Mouse (Mus musculus) forebrain, embryonic 11.5 days (tissue): ENCODE measurements around the gene Stxbp1. TPM values are rescaled to one million over a fixed set of nuclear protein-coding genes. Genes with fewer than 3 reads are reported as not detected.

Experiments used
- ATAC-seq: fragments of 200-750 bp; cut with Nextera tagmentation; replicated peaks from 2 replicates; pipeline ENCODE4 v1.8.0; 2017; ENCODE audit warnings: moderate TSS enrichment; ENCODE audit not compliant: low FRiP score
- DNase-seq: peaks from one replicate; pipeline ENCODE4 v3.0.0-alpha.2; 2017; ENCODE audit warnings: low spot score
- H3K27ac ChIP-seq: fragments of 300-500 bp; sonication (generic); 2 replicates; pipeline ENCODE4 v1.5.1; 2014; ENCODE audit warnings: low read depth, low read length
- H3K27me3 ChIP-seq: fragments of 300-500 bp; sonication (generic); 2 replicates; pipeline ENCODE4 v1.6.1; 2014; ENCODE audit warnings: mild to moderate bottlenecking, low read length, mixed read lengths; ENCODE audit not compliant: control insufficient read depth, insufficient read depth
- H3K36me3 ChIP-seq: fragments of 300-500 bp; sonication (generic); 2 replicates; pipeline ENCODE4 v1.6.1; 2014; ENCODE audit warnings: mild to moderate bottlenecking, low read length, moderate library complexity, mixed read lengths; ENCODE audit not compliant: control insufficient read depth, insufficient read depth
- H3K4me1 ChIP-seq: fragments of 300-500 bp; sonication (generic); replicated peaks from 2 replicates; pipeline ENCODE4 v1.6.1; 2014; ENCODE audit warnings: low read length, mixed read lengths; ENCODE audit not compliant: control insufficient read depth, insufficient read depth
- H3K4me2 ChIP-seq: fragments of 300-500 bp; sonication (generic); 2 replicates; pipeline ENCODE4 v1.6.1; 2014; ENCODE audit warnings: low read depth, mild to moderate bottlenecking, low read length, moderate library complexity, mixed read lengths; ENCODE audit not compliant: severe bottlenecking
- H3K4me3 ChIP-seq: fragments of 300-500 bp; sonication (generic); 2 replicates; pipeline ENCODE4 v1.5.1; 2014; ENCODE audit warnings: low read depth, low read length
- H3K9ac ChIP-seq: fragments of 300-500 bp; sonication (generic); 2 replicates; pipeline ENCODE4 v1.6.1; 2014; ENCODE audit warnings: low read length
- H3K9me3 ChIP-seq: fragments of 300-500 bp; sonication (generic); 2 replicates; pipeline ENCODE4 v1.6.1; 2016; ENCODE audit warnings: low read length, mixed read lengths; ENCODE audit not compliant: control insufficient read depth
- WGBS: fragments of 180-500 bp; shearing (Covaris S2); extraction: QIAGEN DNeasy Blood & Tissue Kit; methylation state at CpG from one replicate; pipeline ENCODE4 v1.1.7; 2014; 5-methylcytosine and 5-hydroxymethylcytosine counted together
- polyA plus RNA-seq: library from polyadenylated mRNA; unstranded; fragments of >200 nt; fragmentation: Nextera tagmentation; extraction: Ambion mirVana; gene quantifications from 2 replicates; pipeline ENCODE4 v1.2.1, GENCODE M21; 2014

Stxbp1 gene
- polyA plus RNA-seq, 1 experiment from 2014 or later = 44.0 TPM

DNA sequence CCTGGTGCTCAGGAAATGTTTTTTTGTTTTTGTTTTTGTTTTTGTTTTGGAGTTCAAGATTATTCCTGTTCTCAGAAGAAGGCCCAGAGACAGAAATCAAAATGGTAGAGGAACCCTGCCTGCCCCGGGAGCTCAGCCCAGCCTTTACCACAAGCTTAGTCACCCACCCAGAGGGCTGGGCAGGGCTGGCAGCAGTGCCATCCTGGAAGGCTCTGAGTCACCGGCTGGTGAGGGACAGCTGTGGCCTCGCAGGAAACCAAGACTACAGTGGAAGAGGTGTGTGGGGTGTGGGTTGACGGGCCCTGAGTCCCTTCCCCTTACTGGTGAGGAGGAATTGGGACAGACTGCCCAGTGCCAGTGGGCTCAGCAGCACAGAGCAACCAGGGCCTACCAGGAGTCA, 20.3 kb upstream of the Stxbp1 start:
- H3K9me3 ChIP-seq = no peaks in the 10 kb centered on the region
- ATAC-seq (no peak), DNase-seq (no peak)
- no peaks in the 10 kb centered on the region for H3K27me3 ChIP-seq
- no peak overlapping the region for H3K4me3 ChIP-seq
- H3K27ac ChIP-seq = no peak overlapping the region
- no peak overlapping the region for H3K9ac ChIP-seq
- H3K4me1 ChIP-seq = no peaks in the 10 kb centered on the region
- no peaks in the 10 kb centered on the region for H3K36me3 ChIP-seq
- 88% methylated on average over 4 of the region's 4 CpGs for WGBS
- H3K4me2 ChIP-seq = no peak overlapping the region

DNA sequence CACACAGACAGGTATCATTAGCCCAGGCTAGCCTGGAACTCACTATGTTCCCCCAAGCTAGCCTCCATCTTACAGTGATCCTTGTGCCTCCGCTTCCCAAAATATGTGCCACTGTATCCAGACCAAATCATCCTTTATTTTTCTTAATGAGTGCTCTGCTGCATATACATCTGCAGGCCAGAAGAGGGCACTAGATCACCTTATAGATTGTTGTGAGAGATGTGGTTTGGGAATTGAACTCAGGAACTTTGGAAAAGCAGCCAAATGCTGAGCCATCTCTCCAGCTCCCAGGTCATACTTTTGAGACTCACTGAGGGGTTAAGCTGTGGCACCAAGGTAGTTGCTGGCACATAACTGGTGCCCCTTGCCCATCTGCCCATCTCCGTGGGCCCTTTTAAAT, 17.7 kb upstream of the Stxbp1 start:
- H3K4me1 ChIP-seq = no peaks in the 10 kb centered on the region
- no peaks in the 10 kb centered on the region for H3K27me3 ChIP-seq
- no peak overlapping the region for H3K4me3 ChIP-seq
- no peaks in the 10 kb centered on the region for H3K36me3 ChIP-seq
- no peak overlapping the region for H3K4me2 ChIP-seq
- no peak overlapping the region for H3K9ac ChIP-seq
- ATAC-seq = no peak
- no peaks in the 10 kb centered on the region for H3K9me3 ChIP-seq
- WGBS = 68% methylated on average over 2 of the region's 2 CpGs
- H3K27ac ChIP-seq = no peak overlapping the region
- no peak for DNase-seq

DNA sequence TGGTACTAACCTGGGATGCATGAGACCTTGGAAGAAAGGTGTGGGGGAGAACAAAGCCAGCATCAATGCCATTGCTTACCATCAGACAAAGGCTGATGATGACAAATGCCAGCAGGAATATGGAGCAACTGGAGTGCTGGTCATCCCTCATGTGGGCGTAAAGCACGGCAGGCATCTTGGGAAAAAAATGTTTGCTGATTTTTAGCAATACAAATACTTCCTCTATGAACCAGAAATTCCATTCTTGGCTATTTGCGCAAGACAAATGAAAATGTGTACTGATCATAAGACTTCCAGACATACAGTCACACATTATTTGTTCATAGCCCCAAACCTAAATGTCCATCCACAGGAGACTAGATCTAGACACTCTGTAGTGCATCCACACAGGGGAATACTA, 16.3 kb upstream of the Stxbp1 start:
- ATAC-seq = no peak
- Histone ChIP-seq H3K27me3 (no peaks in the 10 kb centered on the region), H3K36me3 (no peaks in the 10 kb centered on the region), H3K4me1 (no peaks in the 10 kb centered on the region), H3K9me3 (no peaks in the 10 kb centered on the region), H3K4me2 (no peak overlapping the region), H3K9ac (no peak overlapping the region), H3K27ac (no peak overlapping the region), H3K4me3 (no peak overlapping the region)
- 96% methylated on average over 3 of the region's 3 CpGs for WGBS
- no peak for DNase-seq

DNA sequence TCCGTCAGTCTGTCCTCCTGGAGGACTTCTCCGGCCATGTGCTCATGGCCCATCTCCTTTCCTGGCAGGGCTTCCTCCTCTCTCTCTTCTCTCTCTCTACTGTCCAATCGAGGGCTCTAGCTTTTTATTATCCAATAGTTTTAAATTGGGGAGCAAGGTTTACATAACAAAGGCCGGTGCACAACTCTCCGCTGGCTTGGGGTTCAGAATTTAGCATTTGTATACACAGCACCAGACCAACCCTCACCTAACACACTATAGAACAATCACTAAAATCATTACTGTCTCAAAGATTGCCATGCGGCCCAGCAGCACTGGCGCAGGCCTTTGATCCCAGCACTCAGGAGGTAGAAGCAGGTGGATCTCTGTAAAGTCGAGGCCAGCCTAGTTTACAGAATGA, 13.8 kb upstream of the Stxbp1 start:
- DNase-seq (no peak), ATAC-seq (no peak)
- no peaks in the 10 kb centered on the region for H3K27me3 ChIP-seq
- no peak overlapping the region for H3K9ac ChIP-seq
- no peak overlapping the region for H3K4me2 ChIP-seq
- H3K4me3 ChIP-seq = no peak overlapping the region
- no peaks in the 10 kb centered on the region for H3K9me3 ChIP-seq
- no peaks in the 10 kb centered on the region for H3K4me1 ChIP-seq
- no peak overlapping the region for H3K27ac ChIP-seq
- no peaks in the 10 kb centered on the region for H3K36me3 ChIP-seq
- WGBS = 80% methylated on average over 8 of the region's 8 CpGs

DNA sequence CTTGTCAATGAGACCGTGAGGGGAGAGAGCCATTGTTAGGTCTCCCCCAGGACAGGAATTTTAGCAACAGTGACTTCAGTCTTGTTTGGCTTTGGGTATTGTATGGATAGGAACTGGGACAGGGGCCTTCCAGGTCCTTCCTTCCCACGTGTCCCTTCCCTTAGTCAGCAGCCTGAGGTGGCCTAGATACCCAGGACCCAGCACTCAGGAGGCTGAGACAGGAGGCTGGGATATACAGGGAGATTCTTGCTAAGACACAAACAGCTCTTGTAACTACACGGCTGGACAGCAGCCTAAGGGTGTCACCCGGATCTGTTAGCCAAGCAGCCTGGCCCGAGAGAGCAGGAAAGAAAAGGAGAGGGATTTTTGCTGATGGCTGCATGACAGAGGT, 12.6 kb upstream of the Stxbp1 start:
- Histone ChIP-seq H3K4me2 (no peak overlapping the region), H3K9ac (no peak overlapping the region), H3K27ac (no peak overlapping the region), H3K36me3 (no peaks in the 10 kb centered on the region), H3K4me1 (no peaks in the 10 kb centered on the region), H3K27me3 (no peaks in the 10 kb centered on the region), H3K9me3 (no peaks in the 10 kb centered on the region), H3K4me3 (no peak overlapping the region)
- ATAC-seq = no peak
- no peak for DNase-seq
- WGBS = 77% methylated on average over 5 of the region's 5 CpGs

DNA sequence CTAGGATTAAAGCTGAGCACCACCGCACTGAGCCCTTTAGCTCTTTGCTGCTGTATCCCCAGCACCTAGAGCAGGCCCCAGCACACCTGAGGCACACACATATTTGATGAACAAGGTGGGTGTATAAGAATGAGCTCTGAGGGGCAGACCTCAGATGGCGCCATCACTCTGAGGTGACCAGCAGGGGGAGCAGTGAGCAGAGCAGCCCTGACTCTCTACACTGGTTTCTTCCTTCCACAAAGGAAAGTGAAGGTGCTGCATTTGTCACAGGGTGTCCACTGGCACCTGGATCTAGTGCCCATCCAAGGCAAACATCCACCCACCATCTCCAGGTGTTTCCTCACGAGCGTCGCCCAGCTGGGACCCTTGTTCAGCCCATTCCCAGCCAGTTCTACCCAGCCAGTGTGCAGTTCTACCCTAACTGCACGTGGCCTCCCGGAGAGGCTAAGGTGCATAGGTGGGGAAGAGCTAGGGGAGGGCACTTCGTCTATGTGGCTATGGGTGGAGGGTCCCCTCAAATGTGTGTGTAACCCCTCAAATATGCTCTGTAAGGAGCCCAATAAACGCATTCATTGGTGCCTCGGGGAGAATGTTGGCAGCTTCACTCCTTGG, 12.1 kb upstream of the Stxbp1 start:
- ATAC-seq = peak; percentile 58; the same call in 1 of the 2 replicates
- 46% methylated on average over 10 of the region's 10 CpGs for WGBS

DNA sequence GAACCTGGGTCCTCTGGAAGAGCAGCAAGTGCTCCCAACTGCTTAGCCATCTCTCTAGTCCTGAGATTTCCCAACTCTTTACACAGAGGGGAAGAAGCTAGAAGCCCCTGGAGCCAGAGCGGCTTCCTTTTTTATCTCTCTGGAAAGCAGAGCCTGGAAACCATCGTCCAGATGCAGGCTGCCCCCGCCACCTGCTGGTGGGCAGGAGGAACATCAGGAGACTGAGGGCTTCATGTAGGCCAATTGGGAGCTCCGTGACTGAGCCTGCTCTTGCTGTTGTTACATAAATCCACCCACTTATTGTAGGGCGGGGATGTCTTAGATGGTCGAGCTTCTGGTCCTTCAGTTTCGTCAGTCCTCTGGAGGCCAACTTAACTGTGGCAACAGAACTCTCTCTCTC, 10.5 kb upstream of the Stxbp1 start:
- Histone ChIP-seq H3K9ac (no peak overlapping the region), H3K27ac (no peak overlapping the region), H3K36me3 (no peaks in the 10 kb centered on the region)

More for the DNA sequence above, 12.1 kb upstream of the Stxbp1 start:
- Histone ChIP-seq H3K27ac (no peak overlapping the region), H3K27me3 (no peaks in the 10 kb centered on the region), H3K4me2 (no peak overlapping the region), H3K4me1 (no peaks in the 10 kb centered on the region), H3K36me3 (no peaks in the 10 kb centered on the region), H3K9me3 (no peaks in the 10 kb centered on the region), H3K4me3 (no peak overlapping the region), H3K9ac (no peak overlapping the region)
- DNase-seq = peak; percentile 86

DNA sequence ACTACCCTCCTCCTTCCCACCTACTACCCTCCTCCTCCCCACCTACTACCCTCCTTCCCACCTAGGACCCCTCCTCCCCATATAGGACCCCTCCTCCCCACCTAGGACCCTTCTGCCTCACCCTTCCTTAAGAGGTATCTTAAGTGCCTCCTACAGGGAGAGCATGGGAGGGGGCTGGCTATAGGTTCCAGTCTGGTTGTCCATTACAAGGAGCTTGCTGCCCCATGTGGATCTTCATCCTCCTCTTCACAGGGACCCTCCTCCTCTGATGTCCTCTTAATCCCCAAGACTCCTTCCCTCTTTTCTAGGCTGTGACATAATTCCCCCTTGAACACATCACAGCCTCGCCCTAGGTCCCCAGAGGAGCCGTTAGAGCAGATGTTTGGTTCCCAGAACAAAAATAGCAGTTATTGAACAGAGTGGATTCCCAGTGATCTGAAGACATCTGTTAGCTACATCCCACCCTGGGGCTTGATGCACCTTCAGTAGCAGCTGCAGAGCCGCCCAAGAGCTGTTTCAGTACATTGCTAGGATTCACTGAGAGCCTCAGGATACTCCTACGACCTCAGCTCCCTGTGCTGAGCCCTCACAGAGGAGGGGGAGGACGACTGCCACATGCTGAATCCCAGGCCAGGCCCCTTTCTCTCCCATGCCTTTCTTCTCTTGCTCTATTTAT, 8.9 kb upstream of the Stxbp1 start:
- 52% methylated on average over 5 of the region's 5 CpGs for WGBS

More for the DNA sequence above, 10.5 kb upstream of the Stxbp1 start:
- no peak overlapping the region for H3K4me2 ChIP-seq
- DNase-seq (peak; percentile 93), ATAC-seq (peak; percentile 68; the same call in 1 of the 2 replicates)
- H3K4me3 ChIP-seq = no peak overlapping the region
- no peaks in the 10 kb centered on the region for H3K9me3 ChIP-seq
- WGBS = under 1% methylated on average over 7 of the region's 7 CpGs
- H3K27me3 ChIP-seq = no peaks in the 10 kb centered on the region
- no peaks in the 10 kb centered on the region for H3K4me1 ChIP-seq

More for the DNA sequence above, 8.9 kb upstream of the Stxbp1 start:
- Histone ChIP-seq H3K4me2 (no peak overlapping the region), H3K9me3 (no peaks in the 10 kb centered on the region), H3K27ac (no peak overlapping the region), H3K36me3 (no peaks in the 10 kb centered on the region), H3K27me3 (peaks cover 2% of the 10 kb centered on the region; the same call in 1 of the 2 replicates), H3K9ac (no peak overlapping the region), H3K4me1 (0 out of 2 replicates have a peak, but pooled peaks cover 3% of the 10 kb centered on the region), H3K4me3 (no peak overlapping the region)
- ATAC-seq (no peak), DNase-seq (no peak)
